Mouse (Mus musculus): ENCODE results near the gene Rpl36.

DNA sequence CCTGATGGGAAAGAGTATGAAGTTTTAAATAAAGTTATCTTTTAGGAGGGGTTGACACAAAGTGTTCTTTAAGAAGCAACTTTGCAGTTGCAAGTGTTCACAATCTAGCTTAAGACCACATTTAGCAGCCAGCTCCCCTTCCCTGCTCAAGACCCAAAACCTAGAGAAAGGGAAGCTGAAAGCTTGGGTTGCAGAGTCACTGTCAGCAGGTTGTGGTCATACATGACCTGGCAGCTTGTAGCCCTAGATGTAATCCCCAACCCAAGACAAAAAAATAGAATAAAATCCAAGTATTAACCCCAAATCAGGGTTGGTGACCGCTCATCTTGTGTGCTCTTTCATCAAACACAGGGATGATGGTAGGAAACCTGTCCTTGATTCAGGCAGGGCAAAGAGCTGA, 30.1 kb upstream of the Rpl36 start:
- TF ChIP-seq CEBPB (IDR thresholded peaks at IDR 0.05; ENCODE audit: low read depth) (no peak), CTCF (IDR thresholded peaks at IDR 0.05; ENCODE audit: control insufficient read depth, insufficient read depth, insufficient read length) (no peak), MAX (IDR thresholded peaks at IDR 0.05) (no peak), FOSL1 (IDR thresholded peaks at IDR 0.05; ENCODE audit: insufficient read depth, low read length, poor library complexity, severe bottlenecking) (no peak)

Data from C2C12 (cell line).